Mouse (Mus musculus) CD4-positive, CD25-positive, alpha-beta regulatory T cell, adult 4 months (primary cell): ENCODE results near the gene Mospd3. TPM values are rescaled to one million over a fixed set of nuclear protein-coding genes. Genes with fewer than 3 reads are reported as not detected.

ENCODE experiments used
- ATAC-seq: one replicate; pipeline ENCODE4 v1.8.0; 2017
- polyA plus RNA-seq, 2 experiments: library from polyadenylated mRNA; unstranded; fragments of 100-300 nt; shearing (Covaris generic); gene quantifications; one replicate each; pipeline ENCODE4 v1.2.1; 2017

The Mospd3 gene
- polyA plus RNA-seq, 2 experiments from 2014 or later: 27.3 to 28.8 TPM

GRCm38 (mm10) chr5:137570691-137571586, 29.9 kb downstream of the Mospd3 start:
- ATAC-seq: no peak

GRCm38 (mm10) chr5:137570181-137570580, 30.7 kb downstream of the Mospd3 start:
- no peak for ATAC-seq

DNA sequence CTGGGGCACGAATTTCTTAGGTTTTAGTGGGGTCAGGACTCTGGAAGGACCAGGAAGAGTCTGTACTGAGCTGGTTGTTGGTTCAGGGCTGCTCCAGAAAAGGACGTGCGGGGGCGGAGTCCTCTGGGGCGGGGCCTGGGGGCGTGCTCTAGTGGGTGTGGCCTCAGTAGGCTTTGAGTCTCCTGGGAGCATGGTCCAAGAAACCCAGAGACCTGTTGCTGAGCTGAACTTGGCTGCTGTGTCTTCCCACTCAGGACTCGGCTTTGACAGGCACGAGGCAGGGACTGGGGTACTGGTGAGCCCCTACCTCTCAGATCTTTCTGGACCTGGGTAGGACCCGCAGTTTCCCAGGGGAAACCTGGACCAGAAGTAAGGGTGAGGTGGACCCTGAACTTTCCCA, 31.2 kb downstream of the Mospd3 start, which contains the start of gene Tfr2:
Tfr2 (plus strand) TSS at position 176 of the 400 bp plus-strand sequence.
- peak; percentile 74 for ATAC-seq

GRCm38 (mm10) chr5:137569031-137569430, 31.8 kb downstream of the Mospd3 start:
- ATAC-seq: no peak

DNA sequence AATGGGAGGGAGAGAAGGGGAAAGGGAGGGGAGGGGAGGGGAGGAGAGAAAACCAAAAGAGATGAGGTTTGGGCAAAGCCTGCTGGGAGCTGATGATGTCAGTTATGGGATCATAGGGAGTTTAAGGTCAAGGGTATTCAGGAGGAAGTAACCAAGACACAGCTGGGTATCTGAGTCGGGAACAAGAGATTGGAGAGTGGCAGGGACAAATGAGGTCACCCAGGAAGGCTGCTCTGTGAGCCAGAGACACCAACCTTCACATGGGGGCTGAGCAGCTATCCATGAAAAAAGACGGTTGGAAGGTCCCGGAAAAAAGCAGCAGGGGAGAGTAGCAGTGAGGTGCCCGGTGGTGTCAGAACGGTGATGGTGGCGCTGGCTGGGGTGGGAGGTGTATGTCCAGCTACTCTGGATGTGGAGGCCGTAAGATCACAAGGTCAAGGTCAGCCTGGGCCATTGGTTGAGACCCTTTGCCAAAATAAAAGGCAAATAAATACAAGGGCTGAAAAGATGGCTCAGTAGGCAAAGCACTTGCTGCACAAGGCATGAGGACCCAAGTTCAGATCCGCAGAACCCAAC, 32.5 kb downstream of the Mospd3 start:
- no peak for ATAC-seq

DNA sequence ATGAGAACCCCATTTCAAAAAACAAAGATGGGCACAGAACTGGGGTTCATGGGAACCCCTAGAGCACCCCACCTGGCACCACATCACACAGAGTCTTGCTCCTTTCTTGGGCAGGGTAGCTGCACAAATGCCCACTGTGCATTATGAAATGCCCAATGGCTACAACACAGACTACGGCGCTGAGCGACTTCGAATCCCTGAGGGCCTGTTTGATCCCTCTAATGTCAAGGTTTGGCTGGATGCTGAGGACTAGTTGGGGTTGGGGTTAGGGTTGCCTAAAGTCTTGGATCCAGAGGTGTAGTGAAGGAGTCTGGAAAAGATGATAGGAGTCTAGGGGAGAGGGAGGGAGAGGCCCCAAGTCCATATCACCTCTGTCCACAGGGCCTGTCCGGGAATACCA, 34.4 kb downstream of the Mospd3 start:
- no peak for ATAC-seq

DNA sequence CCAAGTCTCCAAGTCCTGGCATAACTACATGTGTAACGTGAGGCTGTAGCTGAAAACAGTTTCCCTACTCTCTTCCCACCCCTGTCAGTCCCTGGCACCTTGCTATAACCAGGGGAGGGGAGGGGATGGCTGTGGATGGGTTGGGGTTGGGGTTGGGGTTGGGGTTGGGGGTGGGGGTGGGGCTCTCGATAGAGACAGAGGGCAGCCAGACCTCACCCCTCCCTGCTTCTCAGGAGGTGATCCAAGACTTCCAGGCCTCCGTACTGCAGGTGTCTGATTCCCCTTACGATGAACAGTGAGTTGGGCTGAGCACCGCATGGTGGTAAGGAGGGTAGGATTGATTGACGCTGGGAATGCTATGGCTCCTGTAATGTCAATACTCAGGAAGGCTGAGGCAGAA, 35.1 kb downstream of the Mospd3 start:
- no peak for ATAC-seq

DNA sequence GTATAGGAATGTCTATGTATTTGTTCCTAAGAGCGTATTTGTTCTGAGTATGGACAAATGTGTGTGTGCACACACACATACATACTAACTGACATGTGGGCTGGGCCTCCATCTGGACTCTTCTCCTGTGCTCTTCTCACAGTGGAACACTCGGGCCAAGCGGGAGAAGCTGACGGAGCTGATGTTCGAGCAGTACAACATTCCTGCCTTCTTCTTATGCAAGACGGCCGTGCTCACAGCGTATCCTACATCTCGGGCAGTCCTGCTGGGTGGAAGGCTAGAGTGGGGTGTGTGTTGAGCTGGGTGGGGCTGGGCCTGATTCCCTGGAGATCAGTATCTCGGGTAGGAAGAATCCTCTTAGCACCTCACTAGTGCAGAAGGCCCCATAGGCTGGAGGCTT, 37.9 kb downstream of the Mospd3 start:
- no peak for ATAC-seq

- no peak for ATAC-seq
These were observed 39.3 kb downstream of the Mospd3 start for GRCm38 (mm10) chr5:137561556-137561955.

DNA sequence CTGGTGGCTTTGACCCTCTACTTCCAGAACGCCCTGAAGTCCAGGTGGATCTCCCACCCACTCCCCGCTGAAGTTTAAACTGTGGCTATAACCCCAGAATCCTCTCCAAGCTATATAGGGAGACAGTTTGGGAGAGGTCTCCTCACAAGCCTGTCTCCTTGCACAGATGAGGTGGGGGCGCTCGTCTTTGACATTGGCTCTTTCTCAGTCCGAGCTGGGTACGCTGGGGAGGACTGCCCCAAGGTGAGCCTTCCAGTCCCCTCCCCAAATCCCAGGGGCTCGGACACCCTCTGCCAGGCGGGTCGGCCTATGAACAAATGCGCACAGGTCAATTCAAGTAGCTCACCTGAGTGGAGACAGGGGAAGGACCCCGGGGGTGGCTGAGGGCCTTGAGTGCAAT, 47.0 kb downstream of the Mospd3 start:
- no peak for ATAC-seq

DNA sequence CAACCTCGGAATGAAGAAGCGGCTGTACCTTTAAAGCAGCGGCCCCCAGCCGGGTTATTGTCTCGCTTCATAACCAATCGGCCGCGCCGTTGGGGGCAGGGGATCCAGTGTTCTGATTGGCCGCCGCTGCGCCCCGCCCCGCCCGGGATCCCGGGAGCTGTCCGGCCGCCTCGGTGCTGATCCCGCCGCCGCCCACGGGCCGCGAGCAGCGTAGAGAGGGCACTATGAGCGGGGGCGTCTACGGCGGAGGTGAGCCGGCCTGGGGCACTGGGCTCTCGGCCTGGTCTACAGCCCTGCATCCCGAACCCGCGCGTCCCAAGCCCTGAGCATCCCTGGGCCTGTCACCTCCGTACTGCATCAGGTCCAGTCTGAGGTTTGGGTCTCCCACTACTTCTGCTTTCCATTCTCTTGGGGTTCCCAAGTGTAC, 47.4 kb downstream of the Mospd3 start, which contains the start of gene Actl6b:
Actl6b (plus strand) TSS at position 107 of the 427 bp plus-strand sequence.
- ATAC-seq: no peak

- ATAC-seq: no peak
These were observed 47.9 kb downstream of the Mospd3 start for GRCm38 (mm10) chr5:137553000-137553399.

DNA sequence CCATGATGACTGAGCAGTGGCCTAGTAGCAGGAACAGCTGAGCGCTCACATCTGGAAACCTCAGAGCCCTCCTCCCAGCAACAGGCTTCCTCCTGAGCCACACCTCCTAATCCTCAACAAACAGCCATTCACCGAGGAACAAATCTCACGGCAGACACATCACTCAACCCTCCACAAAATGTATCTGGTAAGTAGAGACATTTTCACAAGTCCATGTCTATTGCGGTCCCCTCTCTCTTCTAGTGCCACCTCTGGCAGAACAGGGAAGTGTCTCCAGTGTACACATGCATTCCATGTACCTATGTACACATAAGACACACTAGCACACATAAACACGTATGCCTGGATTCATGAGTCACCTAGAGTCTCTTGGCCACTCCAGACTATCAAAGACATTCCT, 49.7 kb downstream of the Mospd3 start:
- ATAC-seq: no peak

DNA sequence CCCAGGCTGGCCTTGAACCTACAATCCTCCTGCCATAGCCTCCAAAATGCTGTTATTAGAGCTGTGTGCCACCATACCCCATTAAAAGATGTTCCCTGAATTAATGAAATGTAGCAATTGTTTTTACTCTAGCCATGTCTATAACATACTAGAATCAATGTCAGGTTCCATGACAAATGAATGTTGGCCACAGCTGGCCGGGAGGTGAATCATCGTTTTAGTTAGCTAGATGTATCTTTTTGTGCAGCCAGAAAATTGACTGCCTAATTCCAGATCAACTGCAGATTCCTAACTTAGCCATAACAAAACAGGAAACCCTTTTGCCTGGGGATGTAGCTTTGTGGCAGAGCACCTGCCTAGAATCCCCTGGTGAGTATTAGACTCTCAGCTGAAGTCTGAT, 51.0 kb downstream of the Mospd3 start:
- ATAC-seq: no peak

Other genes with a start within 250 kb of the Mospd3 start
- gene Zan, start 124.0 kb downstream of the Mospd3 start, polyA plus RNA-seq: under 1 TPM; 0.27 to 0.39 TPM
- gene Pop7, start 98.5 kb downstream of the Mospd3 start, polyA plus RNA-seq: 10 to 100 TPM; 44.2 to 57.4 TPM
- gene Gigyf1, start 82.5 kb downstream of the Mospd3 start, polyA plus RNA-seq: 10 to 100 TPM; 35.6 to 36.1 TPM
- gene Epo, start 67.8 kb downstream of the Mospd3 start, polyA plus RNA-seq: not detected
- 10 to 100 TPM; 36.8 to 66.7 TPM for gene Gnb2, start 67.5 kb downstream of the Mospd3 start, polyA plus RNA-seq
- gene Actl6b, start 47.5 kb downstream of the Mospd3 start, polyA plus RNA-seq: not detected
- 1 to 10 TPM in 1 of 2 experiments, not detected in 1; 1.6 TPM for gene Tfr2, start 31.2 kb downstream of the Mospd3 start, polyA plus RNA-seq
- 1 to 10 TPM in 1 of 2 experiments, not detected in 1; 1.4 TPM for gene Pcolce, start 12.7 kb upstream of the Mospd3 start, polyA plus RNA-seq
- gene Fbxo24, start 27.9 kb upstream of the Mospd3 start, polyA plus RNA-seq: under 1 TPM; 0.46 to 0.49 TPM
- gene Lrch4, start 28.1 kb upstream of the Mospd3 start, polyA plus RNA-seq: 10 to 100 TPM; 46.5 to 81.2 TPM
- gene Gm20605, start 28.1 kb upstream of the Mospd3 start, polyA plus RNA-seq: 10 to 100 TPM; 11.5 to 15.5 TPM
- gene Sap25, start 40.3 kb upstream of the Mospd3 start, polyA plus RNA-seq: 10 to 100 TPM; 43.0 to 46.6 TPM
- not detected for gene Irs3, start 44.7 kb upstream of the Mospd3 start, polyA plus RNA-seq
- 10 to 100 TPM; 14.3 to 15.7 TPM for gene Agfg2, start 83.7 kb upstream of the Mospd3 start, polyA plus RNA-seq
- gene Nyap1, start 140.5 kb upstream of the Mospd3 start, polyA plus RNA-seq: under 1 TPM in 1 of 2 experiments, not detected in 1; 0.11 TPM
- 10 to 100 TPM; 49.6 to 62.4 TPM for gene Tsc22d4, start 144.7 kb upstream of the Mospd3 start, polyA plus RNA-seq
- 1 to 10 TPM; 6.9 to 7.0 TPM for gene Ppp1r35, start 177.8 kb upstream of the Mospd3 start, polyA plus RNA-seq
- gene Mepce, start 186.6 kb upstream of the Mospd3 start, polyA plus RNA-seq: 10 to 100 TPM; 27.5 to 32.3 TPM
- 10 to 100 TPM; 15.2 to 24.8 TPM for gene Zcwpw1, start 186.7 kb upstream of the Mospd3 start, polyA plus RNA-seq
- gene Pilra, start 235.2 kb upstream of the Mospd3 start, polyA plus RNA-seq: under 1 TPM in 1 of 2 experiments, not detected in 1; 0.51 TPM